Mouse (Mus musculus): ENCODE results near the gene Mon2.
"Not testable (repeated sequence)": the region's sequence is repeated elsewhere in the genome, so short reads cannot be mapped to it uniquely, and the experiment has no call there.

The Mon2 gene

GRCm38 (mm10) chr10:123075751-123076242 lies 508 bp downstream of the Mon2 start:
- in situ Hi-C loops (cut with MboI; ENCODE audit: unreplicated experiment in 2 of 2) = loop anchor here in 1 of 2 experiments (25.0 kb wide), 1 partner anchor 988 kb away; the partner anchor contains the start of gene Rxylt1

DNA sequence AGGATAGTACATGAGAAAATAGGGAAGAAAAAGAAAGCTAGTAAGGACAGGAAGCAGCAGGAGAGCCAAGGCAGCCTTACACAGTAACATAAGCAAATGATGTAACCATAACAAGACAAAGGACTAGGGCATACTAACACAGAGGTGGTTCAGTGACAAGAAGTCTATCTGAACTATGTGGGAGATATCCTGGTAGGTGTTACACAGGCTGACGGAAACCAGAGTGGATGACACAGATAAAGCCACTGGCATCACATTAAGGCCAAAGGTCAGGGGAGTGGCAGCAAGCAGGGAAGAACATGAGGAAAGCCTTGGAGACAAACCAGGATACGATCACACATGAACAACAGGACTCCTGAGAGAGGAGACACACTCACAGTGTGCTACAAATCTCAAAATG lies 4.3 kb downstream of the Mon2 start:
- in situ Hi-C loops (cut with MboI; ENCODE audit: unreplicated experiment in 2 of 2) = no loop called here

DNA sequence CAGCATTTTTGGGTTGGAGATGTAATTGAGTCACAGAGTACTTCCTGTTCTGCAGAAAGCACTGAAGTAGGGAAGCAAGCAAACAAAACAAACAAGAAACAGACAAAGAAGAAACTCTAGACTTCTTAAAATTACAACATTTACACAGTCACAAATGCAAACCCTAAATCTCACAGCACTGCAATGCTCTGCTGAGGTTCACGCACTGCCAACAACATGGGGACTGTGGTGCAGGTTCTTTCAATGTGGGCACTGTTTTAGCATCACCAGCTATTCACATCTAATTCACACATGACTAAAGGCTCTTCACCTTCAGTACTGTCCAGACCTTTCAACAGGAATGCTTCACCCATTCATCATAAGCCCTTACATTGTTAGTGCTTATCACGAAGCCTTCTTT lies 13.3 kb downstream of the Mon2 start:
- in situ Hi-C loops (cut with MboI; ENCODE audit: unreplicated experiment in 2 of 2) = no loop called here

DNA sequence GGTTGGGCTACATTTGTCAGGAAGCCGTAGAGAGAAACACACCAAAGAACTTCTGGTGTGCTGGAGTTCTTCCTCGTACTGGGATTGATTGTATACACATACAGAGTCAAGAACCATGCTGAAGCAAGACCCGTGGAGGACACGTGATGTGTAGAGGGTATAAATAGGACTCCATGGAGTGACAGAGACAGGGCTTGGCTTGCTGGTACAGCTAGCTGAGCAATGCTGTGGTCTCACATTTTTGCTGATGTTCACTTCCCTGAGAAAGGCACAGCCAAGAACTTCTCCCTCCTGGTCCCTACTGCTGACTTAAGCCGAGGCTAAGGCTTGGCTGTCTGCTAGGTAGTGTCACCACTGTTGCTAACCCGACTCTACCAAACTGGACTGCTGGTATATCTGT lies 15.5 kb downstream of the Mon2 start:
- in situ Hi-C loops (cut with MboI; ENCODE audit: unreplicated experiment in 2 of 2) = no loop called here

DNA sequence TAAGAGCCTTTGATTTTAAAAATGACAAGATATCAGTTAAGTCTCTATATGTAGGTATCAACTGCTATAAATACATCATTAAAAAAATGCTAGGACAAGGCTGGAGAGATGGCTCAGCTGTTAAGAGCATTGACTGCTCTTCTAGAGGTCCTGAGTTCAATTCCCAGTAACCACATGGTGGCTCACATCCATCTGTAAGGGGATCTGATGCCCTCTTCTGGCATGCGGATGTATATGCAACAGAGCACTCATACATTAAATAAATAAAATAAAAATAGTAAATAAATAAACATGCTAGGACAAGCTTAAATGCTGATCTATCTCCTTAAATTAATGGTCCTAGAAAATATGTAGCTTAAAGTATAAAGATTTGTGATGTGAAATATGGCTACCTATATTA lies 19.2 kb downstream of the Mon2 start:
- in situ Hi-C loops (cut with MboI; ENCODE audit: unreplicated experiment in 2 of 2) = no loop called here

DNA sequence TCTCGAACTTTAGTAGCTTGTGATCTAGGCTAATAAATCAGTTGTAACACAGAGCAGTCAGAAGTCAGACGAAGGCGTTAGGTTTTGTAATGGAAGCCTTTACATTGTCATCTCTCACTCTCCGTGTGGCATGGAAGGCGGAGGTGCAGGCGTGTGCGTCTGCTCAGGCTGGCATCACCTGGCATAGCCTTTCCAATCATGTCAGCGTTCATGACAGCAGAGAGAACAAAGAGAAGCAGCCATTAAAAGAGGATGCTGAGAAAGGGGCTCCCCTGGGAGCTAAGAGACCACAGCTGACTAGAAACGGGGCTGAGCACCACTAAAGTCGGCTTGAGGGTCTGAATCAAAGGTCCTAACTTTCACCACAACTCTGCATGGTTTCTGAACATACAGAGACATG lies 19.8 kb downstream of the Mon2 start:
- in situ Hi-C loops (cut with MboI; ENCODE audit: unreplicated experiment in 2 of 2) = no loop called here

DNA sequence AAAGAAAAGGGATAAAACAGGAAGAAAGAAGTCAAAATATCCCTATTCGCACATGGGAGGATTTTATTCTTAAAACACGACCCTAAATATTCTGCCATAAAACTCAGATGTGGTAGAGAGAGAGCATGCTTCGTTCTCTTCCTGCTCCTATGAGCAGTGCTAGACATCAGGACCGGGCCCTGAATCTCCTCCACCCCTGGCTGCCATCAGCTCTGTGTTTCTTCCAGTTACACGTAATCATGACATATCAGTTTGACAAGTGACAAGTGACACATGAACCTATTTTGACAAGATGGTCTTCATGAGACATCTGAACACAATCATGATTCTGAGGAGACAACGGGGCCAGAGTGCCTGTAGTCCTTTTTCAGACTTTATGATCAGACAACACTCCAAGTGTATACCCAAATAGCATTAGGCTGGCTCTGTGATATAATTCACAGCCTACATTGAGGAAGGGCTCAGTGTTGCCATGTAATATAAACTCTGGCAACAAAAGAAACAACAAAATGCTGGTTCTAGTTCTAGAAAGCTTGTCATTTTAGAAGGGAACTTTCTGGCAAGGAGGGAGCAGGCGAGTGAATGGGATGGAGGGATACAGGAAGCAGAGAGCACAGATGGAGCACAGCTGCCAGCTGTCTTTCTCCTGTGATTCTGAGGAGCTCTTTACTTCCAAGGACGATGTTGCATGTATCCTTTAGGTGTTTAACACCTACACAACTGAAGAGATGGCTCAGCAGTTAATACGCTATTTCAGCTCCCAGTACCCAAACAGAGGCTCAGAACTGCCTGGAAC lies 20.9 kb downstream of the Mon2 start:
- in situ Hi-C loops (cut with MboI; ENCODE audit: unreplicated experiment in 2 of 2) = no loop called here

GRCm38 (mm10) chr10:123053557-123053956 lies 22.7 kb downstream of the Mon2 start:
- in situ Hi-C loops (cut with MboI; ENCODE audit: unreplicated experiment in 2 of 2) = no loop called here

DNA sequence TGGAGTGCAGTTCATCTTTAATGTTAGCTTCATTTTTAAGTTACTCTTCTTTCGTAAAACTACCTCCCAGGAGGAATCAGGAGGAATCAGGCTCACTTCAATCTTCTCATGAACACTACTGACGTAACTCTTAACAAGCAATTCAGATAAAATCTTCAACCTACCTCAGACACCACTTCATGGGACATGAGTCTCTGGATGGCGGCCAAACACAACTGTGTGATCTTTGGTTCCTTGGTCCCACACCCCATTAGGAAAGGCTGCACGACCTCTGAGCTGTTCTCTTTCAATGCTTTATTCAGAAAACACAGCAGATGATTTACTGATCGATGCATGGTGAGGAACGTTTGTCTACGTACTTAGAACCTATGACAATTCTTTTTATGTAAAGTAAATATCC lies 24.3 kb downstream of the Mon2 start:
- in situ Hi-C loops (cut with MboI; ENCODE audit: unreplicated experiment in 2 of 2) = no loop called here

GRCm38 (mm10) chr10:123048730-123049129 lies 27.6 kb downstream of the Mon2 start:
- in situ Hi-C loops (cut with MboI; ENCODE audit: unreplicated experiment in 2 of 2) = loop anchor here in 1 of 2 experiments (10.0 kb wide), 1 partner anchor 126 kb away; no protein-coding TSS in a partner anchor

- in situ Hi-C loops (cut with MboI; ENCODE audit: unreplicated experiment in 2 of 2) = loop anchor here (5.0 to 10.0 kb wide), 3 partner anchors 47 to 215 kb away; no protein-coding TSS in a partner anchor
Observed at GRCm38 (mm10) chr10:123039936-123040335, 36.4 kb downstream of the Mon2 start.

GRCm38 (mm10) chr10:123032078-123032646 lies 44.1 kb downstream of the Mon2 start:
- in situ Hi-C loops (cut with MboI; ENCODE audit: unreplicated experiment in 2 of 2) = loop anchor here in 1 of 2 experiments (10.0 kb wide), 1 partner anchor 223 kb away; no protein-coding TSS in a partner anchor

- in situ Hi-C loops (cut with MboI; ENCODE audit: unreplicated experiment in 2 of 2) = loop anchor here in 1 of 2 experiments (10.0 kb wide), 1 partner anchor 223 kb away; no protein-coding TSS in a partner anchor
Observed at GRCm38 (mm10) chr10:123031449-123031848, 44.9 kb downstream of the Mon2 start.

DNA sequence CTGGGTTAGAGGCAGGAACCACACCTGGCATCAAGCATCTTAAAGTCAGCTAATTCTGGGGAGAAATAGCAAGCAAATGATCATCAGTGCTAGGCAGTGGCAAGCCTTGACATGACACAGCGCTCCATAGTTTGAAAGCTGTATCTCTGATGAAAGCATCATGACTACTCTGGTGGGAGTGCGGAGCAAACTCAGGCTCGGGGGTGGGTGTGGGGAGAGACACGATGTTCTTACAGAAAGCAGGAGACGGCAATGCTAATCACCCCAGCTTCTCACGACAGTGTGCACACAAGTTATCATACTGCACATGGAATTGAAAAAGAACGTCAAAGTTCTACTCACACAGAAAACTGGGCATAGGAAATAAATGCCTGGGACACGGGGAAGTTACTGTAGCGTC lies 45.7 kb downstream of the Mon2 start:
- in situ Hi-C loops (cut with MboI; ENCODE audit: unreplicated experiment in 2 of 2) = loop anchor here in 1 of 2 experiments (10.0 kb wide), 1 partner anchor 224 kb away; no protein-coding TSS in a partner anchor

DNA sequence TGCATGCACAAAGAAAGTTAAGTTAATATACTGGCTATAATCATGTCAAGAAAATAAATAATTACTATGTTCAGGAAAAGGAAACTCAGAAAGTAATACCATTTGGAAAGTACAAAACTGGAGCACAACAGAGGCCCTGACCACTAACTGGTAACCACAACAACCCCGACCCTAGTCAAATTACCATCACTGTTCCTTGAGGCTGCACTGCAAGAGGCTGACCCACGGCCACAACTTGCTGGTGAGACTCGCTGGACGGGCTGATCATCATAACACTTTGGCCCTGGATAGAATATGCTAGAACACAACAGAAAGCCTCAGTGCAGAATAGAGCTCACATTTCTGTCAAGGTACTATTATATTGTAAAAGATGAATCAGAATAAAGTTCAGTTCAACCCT lies 47.4 kb downstream of the Mon2 start:
- in situ Hi-C loops (cut with MboI; ENCODE audit: unreplicated experiment in 2 of 2) = no loop called here

- in situ Hi-C loops (cut with MboI; ENCODE audit: unreplicated experiment in 2 of 2) = not testable (repeated sequence)
Observed at GRCm38 (mm10) chr10:123026736-123027135, 49.6 kb downstream of the Mon2 start.

- in situ Hi-C loops (cut with MboI; ENCODE audit: unreplicated experiment in 2 of 2) = loop anchor here (25.0 kb wide), 2 partner anchors 99 to 1401 kb away; no protein-coding TSS in a partner anchor
Observed at GRCm38 (mm10) chr10:123013435-123013834, 62.9 kb downstream of the Mon2 start.

- in situ Hi-C loops (cut with MboI; ENCODE audit: unreplicated experiment in 2 of 2) = loop anchor here (25.0 kb wide), 2 partner anchors 101 to 1399 kb away; no protein-coding TSS in a partner anchor
Observed at GRCm38 (mm10) chr10:123011421-123011820, 64.9 kb downstream of the Mon2 start.

GRCm38 (mm10) chr10:123005237-123006185 lies 70.8 kb downstream of the Mon2 start:
- in situ Hi-C loops (cut with MboI; ENCODE audit: unreplicated experiment in 2 of 2) = loop anchor here (5.0 to 25.0 kb wide), 5 partner anchors 107 to 1393 kb away; no protein-coding TSS in a partner anchor

Measured in v-Abl transformed pro-B cells (cell line).